Mouse (Mus musculus): ENCODE measurements at regions not wholly inside any gene's neighbourhood (a gene's known extent, or its start where the extent isn't known, plus 50 kb on each side); places are given as distances from the start of the nearest gene placed in this dataset.

GRCm38 (mm10) chr2:30717566-30718328 is 85.7 kb downstream of the 1700001O22Rik start:
- no peak for DNase-seq (ENCODE audit: low spot score in 2 of 2)

DNA sequence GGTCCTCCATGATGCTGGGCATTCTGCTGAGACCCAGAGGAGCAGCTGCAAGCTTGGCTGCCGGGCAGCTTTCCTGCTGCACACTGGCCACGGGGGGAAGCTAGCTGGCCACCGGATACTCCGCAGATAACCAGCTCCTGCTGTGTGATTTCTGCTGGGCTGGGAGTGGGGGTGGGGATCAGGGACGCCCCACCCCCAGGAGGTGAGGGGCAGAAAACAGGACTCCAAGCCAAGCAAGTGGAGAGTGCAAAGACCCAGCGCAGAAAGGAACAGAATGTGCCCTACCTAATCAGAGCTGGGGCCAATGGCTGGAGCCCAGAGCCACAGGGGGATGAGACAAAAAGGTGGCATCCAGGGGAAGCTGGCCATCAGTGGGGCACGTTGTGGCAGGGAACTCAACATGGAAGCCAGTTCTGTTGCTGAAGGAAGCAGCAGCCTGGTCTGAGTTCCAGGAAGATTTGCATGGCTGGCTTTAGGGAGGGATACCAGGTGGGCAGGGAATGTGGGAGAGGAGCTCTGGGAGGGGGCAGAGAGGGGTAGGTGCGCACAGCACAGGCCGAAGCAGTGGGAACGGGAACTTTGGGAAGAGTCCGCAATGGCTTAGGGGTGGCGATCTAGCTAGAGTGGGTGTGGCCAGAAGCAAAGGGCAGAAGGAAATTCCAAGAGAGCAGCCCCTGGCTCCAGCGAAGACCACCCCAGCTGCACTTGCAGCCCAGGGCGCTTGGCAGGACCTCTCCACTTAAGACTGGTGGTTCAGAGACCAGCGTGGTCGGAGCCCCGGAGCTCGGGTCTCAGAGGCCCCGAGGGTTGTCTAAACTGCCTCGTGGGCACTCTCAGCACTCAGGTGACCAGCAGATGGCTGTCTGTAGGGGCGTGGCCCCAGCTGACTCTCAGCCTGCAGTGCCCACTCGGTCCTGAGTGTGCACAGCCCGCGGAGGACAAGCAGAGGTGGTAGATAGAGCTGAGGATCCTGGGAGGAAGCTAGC is 86.6 kb downstream of the 1700001O22Rik start:
- no peak for DNase-seq (ENCODE audit: low spot score in 2 of 2)

DNA sequence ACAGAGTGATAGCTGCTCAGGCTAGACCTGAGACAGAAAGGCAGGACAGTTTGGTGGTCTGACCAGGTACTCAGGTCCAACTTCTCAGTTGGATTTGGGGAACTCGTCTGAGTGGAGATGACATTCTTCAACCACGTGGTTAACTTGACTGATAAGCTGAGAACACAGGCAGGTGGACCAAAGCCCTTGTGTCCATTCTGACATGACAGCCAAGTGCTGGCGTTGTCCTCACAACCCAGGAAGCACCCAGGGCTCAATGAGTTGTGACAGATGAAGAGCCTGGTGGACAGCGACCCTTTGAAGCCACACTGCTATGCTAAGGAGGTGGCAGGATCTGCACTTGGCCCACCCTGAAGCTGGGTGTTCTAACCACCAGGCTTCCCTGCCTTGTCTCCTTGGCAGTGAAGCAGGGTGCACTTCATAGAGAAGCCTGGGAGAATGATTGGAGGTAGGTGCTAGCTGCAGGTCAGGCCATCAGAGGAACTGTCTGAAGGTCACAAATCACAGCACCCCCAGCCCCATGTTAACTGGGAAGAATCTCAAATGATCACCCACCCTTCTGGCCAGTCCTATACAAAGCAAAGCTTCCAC is 87.6 kb downstream of the 1700001O22Rik start:
- no peak for DNase-seq (ENCODE audit: low spot score in 2 of 2)

DNA sequence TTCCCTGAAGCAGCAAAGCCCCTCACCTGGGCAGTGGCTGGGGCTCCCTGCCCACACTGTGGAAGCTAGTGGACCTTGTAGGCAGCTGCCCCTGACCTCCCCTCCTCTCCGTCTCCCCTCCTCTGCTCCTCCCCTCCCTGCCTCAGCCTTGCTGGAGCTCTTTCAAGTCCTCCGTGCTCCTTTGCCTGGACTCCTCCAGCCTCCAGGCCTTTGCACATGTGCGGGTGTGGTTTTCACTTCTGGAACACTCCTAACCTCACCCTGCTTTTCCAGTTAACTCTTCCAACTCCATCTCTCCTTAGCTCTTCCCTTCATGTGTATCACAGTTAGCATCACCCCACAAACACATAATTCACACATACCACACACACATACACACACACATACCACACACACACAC is 89.9 kb downstream of the 1700001O22Rik start:
- DNase-seq (ENCODE audit: low spot score in 2 of 2), result no peak

- no peak for DNase-seq (ENCODE audit: low spot score in 2 of 2)
Observed at GRCm38 (mm10) chr2:30712841-30713401, 90.5 kb downstream of the 1700001O22Rik start.

GRCm38 (mm10) chr2:30711853-30712498 is 91.5 kb downstream of the 1700001O22Rik start:
- DNase-seq (ENCODE audit: low spot score in 2 of 2), result peak; percentile 32 to 70

- DNase-seq (ENCODE audit: low spot score in 2 of 2), result no peak
Observed at GRCm38 (mm10) chr2:30711476-30711852, 92.0 kb downstream of the 1700001O22Rik start.

- no peak for DNase-seq (ENCODE audit: low spot score in 2 of 2)
Observed at GRCm38 (mm10) chr2:30710895-30711294, 92.6 kb downstream of the 1700001O22Rik start.

DNA sequence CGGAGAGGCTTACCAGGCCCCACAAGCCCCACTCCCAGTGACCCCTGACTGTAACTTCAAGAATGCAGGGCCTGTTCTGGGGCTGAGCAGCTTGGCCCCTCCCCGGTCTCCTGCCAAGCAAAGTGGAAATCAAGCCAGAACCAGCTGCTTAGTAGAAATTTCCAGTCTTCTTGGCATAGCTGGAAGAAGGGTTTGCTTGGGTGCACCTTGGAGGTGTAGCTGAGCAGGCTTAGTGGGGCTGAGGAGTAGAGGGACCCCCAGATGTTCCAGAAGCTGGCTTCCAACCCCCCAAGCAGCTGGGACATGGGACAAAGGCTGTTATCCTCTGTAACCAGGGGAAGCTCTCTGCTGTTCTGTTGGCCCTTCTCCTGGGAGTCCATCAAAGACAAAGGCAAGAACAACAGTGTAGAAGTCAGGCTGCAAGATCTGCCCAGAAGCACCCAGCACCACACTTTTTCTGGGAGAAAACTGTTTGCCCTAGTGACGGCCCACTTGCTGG is 94.0 kb downstream of the 1700001O22Rik start:
- no peak for DNase-seq (ENCODE audit: low spot score in 2 of 2)

DNA sequence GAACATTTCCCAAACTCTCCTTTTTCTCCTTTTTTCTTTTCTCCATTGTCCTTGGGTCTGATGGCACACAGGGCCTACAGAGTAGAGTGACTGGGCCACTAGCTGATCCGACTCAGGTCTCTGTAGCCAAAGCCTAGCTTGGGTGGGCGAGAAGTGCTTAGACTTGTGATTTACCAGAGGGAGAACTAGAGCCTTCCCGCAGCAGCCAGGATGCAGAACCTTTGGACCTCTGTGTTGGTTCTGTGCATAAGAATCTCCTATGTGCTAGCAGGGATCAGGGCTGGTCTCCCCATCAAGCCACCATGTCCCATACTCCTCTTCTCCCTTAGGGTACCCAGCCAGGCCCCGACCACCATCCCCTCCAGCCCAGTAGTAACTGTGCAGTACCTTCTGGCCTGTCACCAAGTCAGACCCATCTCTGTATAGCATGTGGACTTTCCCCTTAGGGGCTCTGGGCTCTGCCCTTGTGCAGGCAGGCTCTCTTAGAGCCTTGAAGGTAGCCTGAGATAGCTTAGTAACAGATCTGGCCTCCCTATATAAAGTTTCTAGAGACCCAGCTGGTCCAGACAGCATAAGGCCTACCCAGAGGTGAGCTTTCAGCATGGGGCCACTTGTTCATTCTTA is 94.6 kb downstream of the 1700001O22Rik start:
- DNase-seq (ENCODE audit: low spot score in 2 of 2), result no peak

- peak in 1 of 2 experiments; percentile 42 for DNase-seq (ENCODE audit: low spot score in 2 of 2)
Observed at GRCm38 (mm10) chr2:30708001-30708683, 95.3 kb downstream of the 1700001O22Rik start.

DNA sequence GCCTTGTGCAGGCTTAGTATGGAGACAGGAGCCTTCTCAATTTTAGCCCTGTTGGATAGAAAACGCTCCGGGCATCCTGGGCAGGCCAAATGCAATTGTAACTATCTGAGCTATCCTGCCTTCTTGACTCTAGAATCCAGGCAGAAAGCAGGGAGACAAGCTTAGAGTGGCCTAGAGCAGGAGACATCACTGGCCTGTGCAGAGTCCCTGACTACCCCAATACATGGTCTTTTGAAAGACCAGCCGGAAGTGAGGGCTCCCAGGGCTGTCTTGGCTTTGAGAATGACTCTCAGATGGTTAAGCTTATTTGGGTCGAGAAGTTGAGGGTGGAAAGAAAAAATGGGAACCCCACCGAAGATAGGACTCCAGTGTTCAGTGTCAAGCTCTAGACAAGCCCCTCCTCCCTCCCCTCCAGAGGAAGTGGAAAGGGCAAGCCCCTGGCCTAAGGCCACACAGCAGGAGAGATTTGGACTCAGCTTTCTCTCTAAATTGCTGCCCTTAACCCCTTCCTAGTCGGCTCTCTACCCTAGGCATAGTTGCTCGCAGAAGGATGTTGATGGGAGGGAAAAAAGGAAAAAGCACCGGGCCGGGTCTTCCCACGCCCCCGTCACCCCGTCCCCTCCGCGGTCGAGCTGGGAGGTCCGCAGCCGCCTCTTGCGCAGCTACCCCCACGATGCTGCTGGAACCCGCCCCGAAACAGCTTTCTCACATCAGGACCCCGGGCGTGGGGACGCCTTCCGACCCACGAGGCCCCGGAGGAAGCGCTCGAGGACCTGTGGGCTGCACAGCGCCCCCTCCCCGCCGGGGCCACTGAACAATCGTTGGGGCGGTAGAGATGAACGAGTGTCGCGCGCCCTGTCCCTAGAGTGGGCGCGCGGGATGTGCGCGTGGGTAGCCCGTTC is 96.1 kb downstream of the 1700001O22Rik start:
- DNase-seq (ENCODE audit: low spot score in 2 of 2), result peak in 1 of 2 experiments; percentile 50

DNA sequence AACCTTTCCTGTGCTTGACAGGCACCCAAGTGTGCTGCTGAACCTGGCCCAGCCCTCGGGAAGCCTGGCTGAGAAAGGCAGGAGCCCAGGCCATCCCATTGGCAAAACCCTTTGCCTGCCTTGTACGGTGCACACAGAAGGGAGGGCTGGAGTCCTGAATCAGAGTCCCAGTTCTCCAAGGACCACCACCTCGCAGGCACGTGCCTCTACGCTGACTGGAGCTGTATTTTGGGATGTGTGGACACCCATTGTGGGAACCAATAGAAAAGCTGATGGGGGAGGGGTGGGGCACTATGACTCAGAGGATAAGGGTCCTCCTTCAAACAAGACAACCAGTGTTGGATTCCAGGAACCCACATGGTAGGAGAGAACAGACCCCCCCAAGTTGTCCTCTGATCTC is 97.4 kb downstream of the 1700001O22Rik start:
- no peak for DNase-seq (ENCODE audit: low spot score in 2 of 2)

- no peak for DNase-seq (ENCODE audit: low spot score in 2 of 2)
Observed at GRCm38 (mm10) chr2:30703308-30703707, 100.2 kb downstream of the 1700001O22Rik start.

GRCm38 (mm10) chr2:30702711-30703110 is 100.8 kb downstream of the 1700001O22Rik start:
- no peak for DNase-seq (ENCODE audit: low spot score in 2 of 2)

GRCm38 (mm10) chr2:30700890-30701289 is 102.6 kb downstream of the 1700001O22Rik start:
- DNase-seq (ENCODE audit: low spot score in 2 of 2), result no peak

DNA sequence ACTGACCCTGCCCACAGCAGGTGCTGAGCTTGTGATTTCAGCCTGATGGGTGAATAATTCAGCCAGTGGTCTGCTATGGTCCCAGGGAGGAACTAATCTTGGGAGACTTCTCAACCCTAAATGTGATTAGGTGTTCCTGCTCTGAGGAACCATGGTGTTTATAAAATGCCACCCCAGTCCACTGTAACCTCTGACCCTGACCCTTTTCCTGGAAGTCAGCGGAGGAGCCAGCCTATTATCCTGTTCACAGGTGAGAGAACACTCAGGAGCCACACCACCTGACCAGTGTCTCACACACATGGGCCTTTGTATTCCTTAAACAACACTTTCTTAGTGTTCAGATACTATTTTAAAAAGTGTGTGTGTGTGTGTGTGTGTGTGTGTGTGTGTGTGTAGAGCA is 103.0 kb downstream of the 1700001O22Rik start:
- DNase-seq (ENCODE audit: low spot score in 2 of 2), result no peak

DNA sequence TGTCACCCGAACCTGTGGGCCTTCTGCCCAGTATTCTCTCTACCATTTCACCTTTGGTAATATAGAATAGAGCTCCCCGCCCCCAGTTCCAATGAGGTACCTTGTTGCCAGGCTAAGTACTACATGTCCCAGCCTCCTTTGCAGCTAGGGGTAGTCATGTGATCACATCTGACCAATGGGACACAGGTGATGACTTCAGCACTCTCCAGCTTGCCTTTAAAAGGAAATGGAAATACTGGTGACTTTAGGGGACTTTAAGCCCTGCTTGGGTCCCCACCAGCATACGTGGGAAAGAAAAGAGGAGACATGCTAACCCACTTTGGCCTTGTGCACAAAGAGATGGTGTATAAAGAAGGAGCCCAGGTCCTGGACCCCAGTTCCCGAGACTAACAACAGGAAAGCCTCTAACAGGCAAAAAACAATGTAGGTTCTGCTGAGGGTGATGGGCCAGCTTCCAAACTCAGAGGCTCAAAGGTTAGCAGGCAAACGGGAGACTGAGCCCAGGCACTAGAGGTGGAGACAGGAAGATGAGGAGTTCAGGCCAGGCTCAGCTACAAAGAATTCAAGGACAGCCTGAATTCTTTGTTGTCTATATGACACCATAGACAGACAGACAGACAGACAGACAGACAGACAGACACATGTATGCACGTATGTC is 103.5 kb downstream of the 1700001O22Rik start:
- DNase-seq (ENCODE audit: low spot score in 2 of 2), result peak; percentile 35 to 75

Data from spleen, postnatal 10 days (tissue).